Mouse (Mus musculus): Measurements from ENCODE around the gene Shc3.

- TF ChIP-seq POLR2A (IDR thresholded peaks at IDR 0.05; ENCODE audit: low read depth, low read length) = no peak
- no peak for TF ChIP-seq CTCF (conservative IDR thresholded peaks at IDR 0.05; ENCODE audit: insufficient read depth, insufficient read length, low read depth, low read length)
These were observed 26.2 kb upstream of the Shc3 start for GRCm38 (mm10) chr13:51595404-51595803.

Measured in kidney, adult 2 months (tissue).